Mouse (Mus musculus) lung, postnatal 0 days (tissue): ENCODE measurements around the gene Rxra. TPM values are rescaled to one million over a fixed set of nuclear protein-coding genes. Genes with fewer than 3 reads are reported as not detected.

ENCODE experiments used
- ATAC-seq: fragments of 200-750 bp; cut with Nextera tagmentation; 2 replicates; pipeline ENCODE4 v1.8.0; 2017; ENCODE audit warnings: moderate library complexity
- DNase-seq: peaks from one replicate; pipeline ENCODE4 v3.0.0-alpha.2; 2016; ENCODE audit warnings: low spot score
- H3K27ac ChIP-seq: fragments of 300-500 bp; sonication (generic); 2 replicates; pipeline ENCODE4 v1.5.1; 2014; ENCODE audit warnings: antibody characterized with exemption, mild to moderate bottlenecking, low read length, mixed read lengths
- H3K27me3 ChIP-seq: fragments of 300-500 bp; sonication (generic); replicated peaks from 2 replicates; pipeline ENCODE4 v1.6.1; 2014; ENCODE audit warnings: low read length, mixed read lengths; ENCODE audit not compliant: insufficient read depth
- H3K36me3 ChIP-seq: fragments of 300-500 bp; sonication (generic); 2 replicates; pipeline ENCODE4 v1.6.1; 2014; ENCODE audit warnings: low read length, mixed read lengths; ENCODE audit not compliant: insufficient read depth
- H3K4me1 ChIP-seq: fragments of 300-500 bp; sonication (generic); 2 replicates; pipeline ENCODE4 v1.6.1; 2014; ENCODE audit warnings: antibody characterized with exemption, low read depth, low read length, mixed read lengths; ENCODE audit not compliant: insufficient read depth
- H3K4me2 ChIP-seq: fragments of 300-500 bp; sonication (generic); replicated peaks from 2 replicates; pipeline ENCODE4 v1.6.1; 2014; ENCODE audit warnings: low read depth, mild to moderate bottlenecking, low read length, moderate library complexity, mixed read lengths
- H3K4me3 ChIP-seq: fragments of 300-500 bp; sonication (generic); 2 replicates; pipeline ENCODE4 v1.5.1; 2014; ENCODE audit warnings: low read depth, low read length
- H3K9ac ChIP-seq: fragments of 300-500 bp; sonication (generic); replicated peaks from 2 replicates; pipeline ENCODE4 v1.6.1; 2014; ENCODE audit warnings: low read depth, mild to moderate bottlenecking
- H3K9me3 ChIP-seq: fragments of 300-500 bp; sonication (generic); 2 replicates; pipeline ENCODE4 v1.6.1; 2016; ENCODE audit warnings: low read length, mixed read lengths
- CTCF ChIP-seq: IDR thresholded peaks from 2 replicates; pipeline ENCODE4 v1.5.1; 2016; ENCODE audit warnings: antibody characterized with exemption, mild to moderate bottlenecking
- EP300 ChIP-seq: IDR thresholded peaks from 2 replicates; pipeline ENCODE4 v1.6.1; 2016; ENCODE audit warnings: antibody characterized with exemption, mild to moderate bottlenecking, control low read depth
- WGBS: fragments of 180-500 bp; shearing (Covaris S2); extraction: QIAGEN DNeasy Blood & Tissue Kit; methylation state at CpG from one replicate; pipeline ENCODE4 v1.1.7; 2014; 5-methylcytosine and 5-hydroxymethylcytosine counted together
- polyA plus RNA-seq: library from polyadenylated mRNA; unstranded; fragments of >200 nt; fragmentation: Nextera tagmentation; extraction: Ambion mirVana; gene quantifications from 2 replicates; pipeline ENCODE4 v1.2.1, GENCODE M21; 2015

The Rxra gene
- polyA plus RNA-seq, 1 experiment from 2014 or later, result 9.6 TPM

DNA sequence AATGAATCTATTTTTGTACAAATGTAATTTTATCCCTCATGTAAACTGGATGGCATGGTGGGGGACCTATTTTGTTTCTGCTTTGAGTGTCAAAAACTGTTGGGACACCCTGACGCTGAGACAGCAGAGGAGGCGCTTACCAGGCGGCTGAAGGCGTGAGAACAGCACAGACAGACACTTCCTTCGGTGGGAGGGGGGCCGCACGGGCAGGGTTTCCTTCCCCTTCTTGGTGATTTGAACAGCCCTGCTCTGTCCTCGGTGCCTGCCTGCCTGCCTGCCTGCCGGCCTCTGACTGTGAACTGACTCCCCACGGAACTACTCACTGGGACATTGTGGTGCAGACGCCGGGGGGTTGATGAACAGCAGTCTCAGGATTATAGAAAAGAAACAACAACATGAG, 86.3 kb downstream of the Rxra start:
- no peaks in the 10 kb centered on the region for H3K27me3 ChIP-seq
- DNase-seq, result no peak
- H3K9ac ChIP-seq, result no peak overlapping the region
- peaks cover 18% of the 10 kb centered on the region for H3K4me1 ChIP-seq
- WGBS, result 53% methylated on average over 12 of the region's 12 CpGs
- no peak overlapping the region for H3K4me2 ChIP-seq
- no peaks in the 10 kb centered on the region for H3K9me3 ChIP-seq
- ATAC-seq, result no peak
- TF ChIP-seq CTCF (no peak), EP300 (no peak)
- 0 out of 2 replicates have a peak, but pooled peaks cover 12% of the 10 kb centered on the region for H3K36me3 ChIP-seq
- H3K4me3 ChIP-seq, result no peak overlapping the region
- no peak overlapping the region for H3K27ac ChIP-seq

- Histone ChIP-seq H3K4me2 (no peak overlapping the region), H3K4me1 (peaks cover 13% of the 10 kb centered on the region), H3K9me3 (no peaks in the 10 kb centered on the region), H3K9ac (no peak overlapping the region), H3K27me3 (no peaks in the 10 kb centered on the region), H3K27ac (no peak overlapping the region), H3K36me3 (0 out of 2 replicates have a peak, but pooled peaks cover 12% of the 10 kb centered on the region), H3K4me3 (no peak overlapping the region)
- ATAC-seq (no peak), DNase-seq (no peak)
- TF ChIP-seq EP300 (no peak), CTCF (no peak)
- WGBS, result 64% methylated on average over 14 of the region's 14 CpGs
Measured at GRCm38 (mm10) chr2:27762920-27763780, 86.9 kb downstream of the Rxra start.

DNA sequence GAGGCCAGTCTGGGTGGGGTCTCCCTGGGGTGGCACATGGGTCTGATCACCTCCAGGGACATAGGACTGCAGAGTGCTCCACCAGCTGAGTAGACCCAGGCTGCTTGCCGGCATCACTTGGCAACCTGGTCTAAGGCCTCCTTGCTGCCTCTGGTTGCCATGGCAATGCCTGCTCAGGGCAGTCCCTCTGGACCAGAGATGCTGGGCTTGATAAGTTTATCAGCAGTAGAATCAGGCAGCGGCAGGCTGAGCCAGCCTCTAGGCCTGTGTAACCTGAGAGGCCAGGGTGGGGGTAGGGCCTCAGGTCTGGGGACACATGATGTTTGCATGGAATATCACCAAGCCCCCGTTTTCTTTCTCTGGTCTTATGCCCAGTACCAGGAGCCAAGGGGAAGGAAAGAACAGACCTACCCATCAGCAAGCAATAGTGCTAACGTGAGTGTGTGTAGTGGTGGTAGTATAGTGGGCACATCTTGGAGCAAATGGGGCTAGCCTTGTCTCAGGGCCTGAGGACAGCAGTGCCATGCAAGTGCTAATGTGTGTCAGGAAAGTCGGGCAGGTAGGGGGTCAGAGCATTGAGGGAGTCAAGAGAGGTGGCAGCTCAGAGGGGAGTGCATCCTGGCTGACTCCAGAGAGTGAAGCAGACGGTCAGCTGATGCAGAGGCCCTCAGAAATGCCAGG, 88.2 kb downstream of the Rxra start:
- H3K9me3 ChIP-seq, result no peaks in the 10 kb centered on the region
- H3K4me1 ChIP-seq, result 0 out of 2 replicates have a peak, but pooled peaks cover 3% of the 10 kb centered on the region
- no peak for DNase-seq
- H3K4me3 ChIP-seq, result no peak overlapping the region
- WGBS, result 33% methylated on average over 6 of the region's 6 CpGs
- peak; percentile 5 for ATAC-seq
- H3K27me3 ChIP-seq, result no peaks in the 10 kb centered on the region
- TF ChIP-seq CTCF (no peak), EP300 (no peak)
- H3K4me2 ChIP-seq, result no peak overlapping the region
- H3K36me3 ChIP-seq, result 0 out of 2 replicates have a peak, but pooled peaks cover 12% of the 10 kb centered on the region
- no peak overlapping the region for H3K9ac ChIP-seq
- no peak overlapping the region for H3K27ac ChIP-seq

DNA sequence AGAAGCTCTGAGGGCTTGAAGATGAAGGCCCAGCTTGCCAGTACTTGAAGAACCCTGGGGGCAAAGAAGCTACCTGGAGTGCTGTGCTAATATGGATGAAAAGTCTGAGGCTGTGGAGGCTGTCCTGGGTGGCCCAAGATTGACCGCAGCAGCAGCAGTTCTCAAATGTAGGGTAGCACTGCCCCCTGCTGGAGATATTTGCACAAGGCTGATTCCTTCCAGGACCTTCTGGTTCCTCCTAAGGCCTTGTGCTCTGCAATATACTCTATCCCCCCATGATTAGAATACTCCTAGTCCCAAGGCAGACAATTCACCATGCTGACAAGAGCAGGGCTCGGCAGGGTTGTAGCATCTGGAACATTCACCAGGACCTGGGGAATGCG, 88.7 kb downstream of the Rxra start:
- H3K36me3 ChIP-seq, result 0 out of 2 replicates have a peak, but pooled peaks cover 10% of the 10 kb centered on the region
- no peak overlapping the region for H3K4me2 ChIP-seq
- ATAC-seq (peak; percentile 77), DNase-seq (peak; percentile 91)
- TF ChIP-seq CTCF, result peak; percentile 90
- TF ChIP-seq EP300, result no peak
- no peaks in the 10 kb centered on the region for H3K27me3 ChIP-seq
- no peak overlapping the region for H3K27ac ChIP-seq
- 0 out of 2 replicates have a peak, but pooled peaks cover 3% of the 10 kb centered on the region for H3K4me1 ChIP-seq
- no peaks in the 10 kb centered on the region for H3K9me3 ChIP-seq
- no peak overlapping the region for H3K4me3 ChIP-seq
- WGBS, result 29% methylated on average over 3 of the region's 3 CpGs
- H3K9ac ChIP-seq, result no peak overlapping the region

DNA sequence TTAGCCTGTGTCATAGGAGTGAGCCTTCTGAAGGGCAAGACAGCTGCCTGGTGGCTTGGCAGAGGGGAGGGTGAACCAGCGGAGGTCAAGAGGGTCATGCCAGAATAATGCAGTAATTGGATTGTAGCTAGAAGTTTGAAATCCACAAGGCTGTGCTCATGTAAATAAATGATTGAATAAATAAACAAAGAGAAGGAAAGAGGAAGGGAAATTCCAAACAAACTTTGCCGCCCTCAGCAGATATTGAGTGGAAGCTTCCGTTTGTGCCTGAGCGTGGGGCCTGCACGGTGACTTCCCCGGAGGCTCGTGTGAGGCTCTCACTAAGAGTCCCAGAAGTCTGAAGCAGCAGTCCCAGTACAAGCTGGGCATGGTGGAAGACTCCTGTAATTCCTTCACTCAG, 91.5 kb downstream of the Rxra start:
- TF ChIP-seq CTCF (no peak), EP300 (no peak)
- Histone ChIP-seq H3K4me1 (0 out of 2 replicates have a peak, but pooled peaks cover 3% of the 10 kb centered on the region), H3K4me3 (no peak overlapping the region), H3K27me3 (no peaks in the 10 kb centered on the region), H3K27ac (no peak overlapping the region), H3K9me3 (no peaks in the 10 kb centered on the region), H3K36me3 (no peaks in the 10 kb centered on the region), H3K9ac (no peak overlapping the region), H3K4me2 (no peak overlapping the region)
- DNase-seq (peak; percentile 47), ATAC-seq (no peak)
- 21% methylated on average over 7 of the region's 7 CpGs for WGBS

DNA sequence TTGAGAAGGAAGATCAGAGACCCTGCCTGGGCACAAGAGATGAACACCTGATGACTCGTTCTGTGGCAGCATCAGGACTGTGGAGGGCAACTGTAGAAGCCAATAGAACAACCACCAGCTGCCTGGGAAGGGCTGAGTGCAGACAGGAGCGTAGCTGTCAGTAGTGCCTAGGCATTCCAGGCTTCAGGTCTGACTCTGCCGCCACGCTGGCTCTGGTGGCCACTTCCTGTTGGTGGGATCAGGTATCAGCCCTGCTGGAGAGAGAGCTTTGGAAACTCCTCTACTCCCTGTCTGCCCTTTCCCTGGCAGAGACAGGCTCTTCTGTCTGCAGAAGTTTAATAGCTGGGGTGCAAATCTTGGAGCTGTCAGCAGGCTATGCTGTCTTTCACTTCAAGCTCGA, 93.5 kb downstream of the Rxra start:
- no peak for TF ChIP-seq CTCF
- no peak for TF ChIP-seq EP300
- Histone ChIP-seq H3K4me1 (0 out of 2 replicates have a peak, but pooled peaks cover 7% of the 10 kb centered on the region), H3K4me2 (no peak overlapping the region), H3K27ac (no peak overlapping the region), H3K9ac (no peak overlapping the region), H3K27me3 (no peaks in the 10 kb centered on the region), H3K36me3 (no peaks in the 10 kb centered on the region), H3K9me3 (no peaks in the 10 kb centered on the region), H3K4me3 (no peak overlapping the region)
- DNase-seq, result no peak
- no peak for ATAC-seq
- WGBS, result 35% methylated on average over 5 of the region's 5 CpGs
